Mouse (Mus musculus): ENCODE measurements around the gene Socs1.

DNA sequence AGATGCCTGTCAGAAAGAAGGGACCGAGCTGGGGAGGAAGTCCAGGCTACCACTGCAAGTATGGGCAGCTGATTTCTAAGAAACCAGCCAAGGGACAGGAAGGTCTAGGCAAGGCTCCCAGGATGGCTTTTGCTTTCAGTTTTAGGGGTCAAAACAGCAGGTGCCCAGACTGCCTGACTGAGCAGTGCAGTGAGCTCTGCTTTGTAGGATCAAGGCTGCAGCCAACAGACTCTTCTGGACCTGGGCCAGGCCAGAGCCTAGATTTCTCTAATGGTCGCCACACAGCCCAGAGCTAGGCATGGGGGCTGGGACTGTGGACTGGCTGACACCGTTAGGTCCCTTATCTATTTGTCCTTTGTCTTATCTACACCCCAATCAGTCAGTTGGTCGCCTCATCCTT lies 10.6 kb downstream of the Socs1 start:
- no peak for TF ChIP-seq CTCF (IDR thresholded peaks at IDR 0.05; ENCODE audit: low read depth, low read length)
- TF ChIP-seq POLR2A (IDR thresholded peaks at IDR 0.05; ENCODE audit: insufficient read depth, low read length), result no peak

Measured in ES-Bruce4 (cell line).